Mouse (Mus musculus) kidney, embryonic 15.5 days (tissue): ENCODE measurements around the gene Prr5. TPM values are rescaled to one million over a fixed set of nuclear protein-coding genes. Genes with fewer than 3 reads are reported as not detected.

ENCODE experiments used
- ATAC-seq: fragments of 200-750 bp; cut with Nextera tagmentation; replicated peaks from 2 replicates; pipeline ENCODE4 v1.8.0; 2017; ENCODE audit warnings: moderate TSS enrichment; ENCODE audit not compliant: low FRiP score
- H3K27ac ChIP-seq: fragments of 300-500 bp; sonication (generic); 2 replicates; pipeline ENCODE4 v1.5.1; 2015; ENCODE audit warnings: mild to moderate bottlenecking, inconsistent platforms
- H3K27me3 ChIP-seq: fragments of 300-500 bp; sonication (generic); 2 replicates; pipeline ENCODE4 v1.6.1; 2015; ENCODE audit warnings: inconsistent platforms
- H3K36me3 ChIP-seq: fragments of 300-500 bp; sonication (generic); 2 replicates; pipeline ENCODE4 v1.6.1; 2015; ENCODE audit warnings: inconsistent platforms
- H3K4me1 ChIP-seq: fragments of 300-500 bp; sonication (generic); 2 replicates; pipeline ENCODE4 v1.6.1; 2015; ENCODE audit warnings: inconsistent platforms
- H3K4me2 ChIP-seq: fragments of 300-500 bp; sonication (generic); 2 replicates; pipeline ENCODE4 v1.6.1; 2015; ENCODE audit warnings: moderate library complexity, mild to moderate bottlenecking, inconsistent platforms
- H3K4me3 ChIP-seq: fragments of 300-500 bp; sonication (generic); replicated peaks from 2 replicates; pipeline ENCODE4 v1.5.1; 2015; ENCODE audit warnings: mild to moderate bottlenecking, inconsistent platforms
- H3K9ac ChIP-seq: fragments of 300-500 bp; sonication (generic); 2 replicates; pipeline ENCODE4 v1.6.1; 2015; ENCODE audit warnings: mild to moderate bottlenecking, inconsistent platforms
- H3K9me3 ChIP-seq: fragments of 300-500 bp; sonication (generic); replicated peaks from 2 replicates; pipeline ENCODE4 v1.6.1; 2016; ENCODE audit warnings: inconsistent platforms
- WGBS: fragments of 180-500 bp; shearing (Covaris S2); methylation state at CpG from one replicate; pipeline ENCODE4 v1.1.7; 2015; ENCODE audit warnings: mixed read lengths; 5-methylcytosine and 5-hydroxymethylcytosine counted together
- polyA plus RNA-seq: library from polyadenylated mRNA; unstranded; fragments of >200 nt; fragmentation: Nextera tagmentation; extraction: Ambion mirVana; gene quantifications from 2 replicates; pipeline ENCODE4 v1.2.1, GENCODE M21; 2015

Prr5 gene
- polyA plus RNA-seq, 1 experiment from 2014 or later: 46.8 TPM

DNA sequence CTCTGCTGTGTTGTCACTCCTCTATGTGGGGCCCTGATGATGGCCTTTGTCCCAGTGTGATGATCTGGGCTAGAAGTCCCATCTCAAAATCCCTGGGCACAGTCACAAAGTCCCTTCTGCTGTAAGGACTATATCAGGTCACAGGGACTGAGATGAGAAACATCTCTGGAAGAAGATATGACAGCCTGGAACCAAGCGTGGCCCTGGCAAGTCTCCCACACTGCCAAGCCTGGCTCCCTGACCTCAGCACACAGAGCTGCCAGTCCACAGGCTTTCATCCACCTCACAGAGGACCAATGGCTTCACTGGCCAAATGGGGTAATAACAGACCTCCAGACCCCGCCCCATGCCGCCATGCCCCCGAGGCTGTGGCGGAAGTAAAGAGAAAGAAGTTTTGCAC, 10.8 kb upstream of the Prr5 start:
- Histone ChIP-seq H3K9me3 (no peaks in the 10 kb centered on the region), H3K4me2 (no peak overlapping the region), H3K27ac (no peak overlapping the region), H3K4me3 (no peak overlapping the region), H3K36me3 (no peaks in the 10 kb centered on the region), H3K4me1 (peaks cover 30% of the 10 kb centered on the region), H3K27me3 (peaks cover 2% of the 10 kb centered on the region; the same call in 1 of the 2 replicates), H3K9ac (no peak overlapping the region)
- 66% methylated on average over 5 of the region's 5 CpGs for WGBS
- no peak for ATAC-seq

DNA sequence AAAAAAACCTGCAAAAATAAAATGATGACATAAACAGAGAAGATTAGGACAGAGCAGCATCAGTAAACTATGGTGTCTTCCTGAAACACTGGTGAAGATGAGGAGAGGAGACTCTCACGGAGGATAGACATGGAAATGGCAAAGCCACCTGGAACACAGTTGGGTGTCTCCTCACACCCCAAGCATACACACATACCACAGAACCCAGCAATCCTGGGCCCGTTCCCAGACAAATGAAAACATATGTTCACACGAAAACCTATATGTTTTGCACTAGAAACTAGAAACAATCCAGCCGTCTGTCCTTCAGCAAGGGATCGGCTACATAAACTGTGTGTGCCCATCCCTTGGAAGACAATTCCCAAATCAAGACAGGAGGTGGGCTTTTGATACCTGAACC, 9.6 kb upstream of the Prr5 start:
- Histone ChIP-seq H3K36me3 (no peaks in the 10 kb centered on the region), H3K9me3 (no peaks in the 10 kb centered on the region), H3K27me3 (peaks cover 8% of the 10 kb centered on the region; the same call in 1 of the 2 replicates), H3K4me2 (no peak overlapping the region), H3K4me3 (no peak overlapping the region), H3K4me1 (peaks cover 28% of the 10 kb centered on the region), H3K9ac (no peak overlapping the region), H3K27ac (no peak overlapping the region)
- WGBS: 81% methylated on average over 5 of the region's 5 CpGs
- ATAC-seq: no peak

DNA sequence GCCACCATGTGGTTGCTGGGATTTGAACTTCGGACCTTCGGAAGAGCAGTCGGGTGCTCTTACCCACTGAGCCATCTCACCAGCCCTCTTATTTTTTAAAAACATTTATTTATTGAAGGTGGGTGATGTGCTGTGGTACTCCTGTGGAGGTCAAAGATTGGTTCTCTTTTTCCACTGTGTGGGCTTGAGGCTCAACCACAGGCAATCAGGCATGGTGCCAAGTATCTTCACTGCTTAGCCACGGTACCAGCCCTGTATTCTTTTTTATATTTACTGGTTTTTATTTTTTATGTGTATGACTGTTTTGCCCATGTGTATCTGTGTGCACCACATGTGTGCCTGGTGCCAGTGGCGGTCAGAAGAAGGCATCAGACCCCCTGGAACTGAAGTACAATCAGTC, 8.1 kb upstream of the Prr5 start:
- Histone ChIP-seq H3K9me3 (no peaks in the 10 kb centered on the region), H3K4me3 (no peak overlapping the region), H3K9ac (no peak overlapping the region), H3K4me2 (no peak overlapping the region), H3K4me1 (peaks cover 23% of the 10 kb centered on the region), H3K27me3 (peaks cover 8% of the 10 kb centered on the region; the same call in 1 of the 2 replicates), H3K27ac (no peak overlapping the region), H3K36me3 (no peaks in the 10 kb centered on the region)
- WGBS: 91% methylated on average over 5 of the region's 5 CpGs
- no peak for ATAC-seq

DNA sequence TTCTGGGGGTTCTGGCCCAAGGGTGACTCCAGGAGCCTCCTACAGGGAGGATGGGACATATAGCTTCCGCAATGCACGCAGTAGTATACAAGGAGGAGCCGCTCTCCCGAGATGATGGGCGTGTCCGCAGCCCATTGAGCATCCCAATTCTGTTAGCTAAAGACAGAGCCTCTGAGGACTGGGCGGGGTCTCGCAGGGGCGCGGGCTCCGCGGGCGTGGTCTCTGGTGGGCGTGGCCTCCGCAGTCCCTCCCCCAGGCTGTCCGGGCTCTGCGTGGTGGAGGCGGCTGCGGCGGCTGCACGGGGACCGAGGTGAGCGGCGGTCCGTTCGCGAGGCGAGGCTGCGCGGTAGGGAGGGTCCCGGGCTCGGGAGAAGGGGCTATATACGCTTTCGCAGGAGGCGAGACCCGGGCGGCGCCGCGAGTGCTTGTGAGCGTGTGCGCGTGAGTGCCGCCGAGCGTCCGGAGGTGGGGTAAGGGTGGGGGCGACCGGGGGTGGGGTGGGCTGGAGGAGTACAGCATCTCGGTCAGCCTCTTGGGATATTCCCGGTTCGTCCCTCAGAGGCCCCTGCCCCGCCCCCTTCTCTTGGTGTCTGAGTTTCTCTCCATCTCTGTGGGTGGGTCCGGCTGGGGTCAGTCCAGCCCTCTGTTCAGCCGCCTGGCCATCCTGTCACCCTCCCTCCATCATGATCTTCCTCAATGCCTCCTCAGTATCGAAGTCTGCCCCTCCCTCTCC, 6.3 kb upstream of the Prr5 start:
- H3K4me1 ChIP-seq: peaks cover 23% of the 10 kb centered on the region
- peak; percentile 78 for ATAC-seq
- 0 out of 2 replicates have a peak overlapping the region, but pooled peaks have one; percentile 41 for H3K27ac ChIP-seq
- H3K4me3 ChIP-seq: peak overlapping the region; percentile 65
- peaks cover 8% of the 10 kb centered on the region; the same call in 1 of the 2 replicates for H3K27me3 ChIP-seq
- no peaks in the 10 kb centered on the region for H3K36me3 ChIP-seq
- H3K4me2 ChIP-seq: peak overlapping the region; percentile 93
- WGBS: 1% methylated on average over 50 of the region's 56 CpGs
- no peaks in the 10 kb centered on the region for H3K9me3 ChIP-seq
- peak overlapping the region; percentile 51 for H3K9ac ChIP-seq

DNA sequence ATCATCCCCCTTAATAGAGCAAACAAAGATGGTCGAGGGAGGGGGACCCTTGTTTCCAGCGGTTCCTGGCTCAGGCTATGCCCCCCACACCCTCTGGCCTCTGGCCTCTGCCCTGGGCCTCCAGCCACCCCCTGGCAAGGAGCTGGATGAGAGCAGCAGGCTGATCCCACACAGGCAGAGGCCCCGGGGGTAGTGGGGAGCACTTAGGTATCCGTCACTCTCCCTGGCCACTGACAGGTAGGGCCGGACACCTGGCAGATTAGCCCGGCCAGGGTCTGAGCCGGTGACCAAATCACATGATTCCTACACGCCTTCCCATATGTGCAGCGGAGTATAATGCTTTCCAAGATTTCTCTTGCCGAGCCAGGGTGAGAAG, 5.7 kb upstream of the Prr5 start:
- peak overlapping the region; percentile 51; the same call in 1 of the 2 replicates for H3K9ac ChIP-seq
- WGBS: 53% methylated on average over 10 of the region's 10 CpGs
- no peak overlapping the region for H3K27ac ChIP-seq
- H3K4me3 ChIP-seq: peak overlapping the region; percentile 65
- peak; percentile 15; the same call in 1 of the 2 replicates for ATAC-seq
- peaks cover 24% of the 10 kb centered on the region for H3K4me1 ChIP-seq
- peaks cover 8% of the 10 kb centered on the region; the same call in 1 of the 2 replicates for H3K27me3 ChIP-seq
- no peaks in the 10 kb centered on the region for H3K36me3 ChIP-seq
- no peaks in the 10 kb centered on the region for H3K9me3 ChIP-seq
- H3K4me2 ChIP-seq: peak overlapping the region; percentile 93

DNA sequence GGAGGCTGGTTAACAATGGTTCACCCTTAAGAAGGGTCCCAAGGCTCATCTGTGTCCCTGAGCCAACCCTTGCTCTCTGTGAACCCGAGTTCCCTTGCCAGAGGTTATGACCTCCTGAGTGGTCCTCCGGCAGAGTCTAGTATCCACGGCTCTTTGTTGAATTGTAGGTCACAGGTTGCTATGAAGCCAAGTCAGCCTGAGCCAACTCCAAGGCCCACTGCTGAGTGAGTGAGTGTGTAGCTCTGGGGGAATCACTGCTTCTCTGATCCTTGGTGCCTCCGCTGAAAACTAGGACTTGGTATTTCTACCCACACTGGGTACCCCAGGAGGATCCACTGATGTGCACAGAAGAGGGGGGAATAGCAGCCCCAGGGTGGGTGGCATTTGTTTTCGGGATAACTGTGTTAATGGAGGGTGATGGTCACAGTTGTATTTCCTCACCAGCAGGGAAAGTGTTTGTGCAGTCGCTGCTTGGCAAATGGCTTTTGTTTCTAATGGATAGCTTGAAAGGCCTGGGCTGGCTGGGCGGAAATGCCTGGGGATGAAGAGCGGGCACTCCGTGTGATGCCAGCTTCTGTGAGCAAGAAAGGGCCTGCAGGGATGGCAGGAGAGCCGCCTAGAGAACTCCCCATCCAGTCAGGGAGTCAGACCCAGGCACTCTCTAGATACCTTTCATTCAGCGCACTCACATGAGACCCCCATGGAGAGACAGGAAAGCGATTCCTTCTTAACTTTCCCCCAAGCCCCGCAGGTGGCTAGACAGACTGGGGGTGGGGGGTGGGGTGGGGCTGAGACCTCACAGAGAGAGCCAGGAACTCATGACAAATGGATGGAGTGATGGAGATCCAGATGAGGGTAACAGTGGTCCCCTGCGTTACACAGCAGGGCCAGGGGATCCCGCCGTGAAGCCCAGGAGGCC, 4.6 kb upstream of the Prr5 start:
- Histone ChIP-seq H3K4me2 (no peak overlapping the region), H3K9ac (no peak overlapping the region), H3K4me1 (peaks cover 33% of the 10 kb centered on the region), H3K27me3 (peaks cover 8% of the 10 kb centered on the region; the same call in 1 of the 2 replicates), H3K9me3 (no peaks in the 10 kb centered on the region), H3K4me3 (no peak overlapping the region), H3K27ac (no peak overlapping the region), H3K36me3 (no peaks in the 10 kb centered on the region)
- no peak for ATAC-seq
- WGBS: 44% methylated on average over 16 of the region's 16 CpGs

DNA sequence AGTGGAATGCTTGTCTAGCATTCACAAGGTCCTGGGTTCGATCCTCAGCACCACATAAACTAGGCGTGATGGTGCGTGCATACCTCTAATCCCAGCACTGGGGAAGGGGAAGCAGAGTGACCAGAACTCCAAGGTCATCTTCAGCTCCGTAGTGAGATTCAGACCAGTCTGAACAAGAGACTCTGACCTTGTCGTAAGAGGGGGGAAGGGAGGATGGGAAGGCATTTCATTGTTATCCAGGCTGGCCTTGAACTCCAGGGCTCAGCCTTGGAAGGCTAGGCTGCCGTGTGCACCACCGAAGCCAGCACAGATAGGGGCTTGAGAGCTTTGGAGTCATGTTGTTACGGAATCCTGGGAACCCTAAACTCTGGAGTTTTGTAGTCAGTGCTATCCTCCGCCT, 3.8 kb upstream of the Prr5 start:
- Histone ChIP-seq H3K4me3 (no peak overlapping the region), H3K27me3 (peaks cover 8% of the 10 kb centered on the region; the same call in 1 of the 2 replicates), H3K36me3 (no peaks in the 10 kb centered on the region), H3K27ac (no peak overlapping the region), H3K9ac (no peak overlapping the region), H3K9me3 (no peaks in the 10 kb centered on the region), H3K4me2 (no peak overlapping the region), H3K4me1 (peaks cover 39% of the 10 kb centered on the region)
- no peak for ATAC-seq
- 68% methylated on average over 9 of the region's 9 CpGs for WGBS

DNA sequence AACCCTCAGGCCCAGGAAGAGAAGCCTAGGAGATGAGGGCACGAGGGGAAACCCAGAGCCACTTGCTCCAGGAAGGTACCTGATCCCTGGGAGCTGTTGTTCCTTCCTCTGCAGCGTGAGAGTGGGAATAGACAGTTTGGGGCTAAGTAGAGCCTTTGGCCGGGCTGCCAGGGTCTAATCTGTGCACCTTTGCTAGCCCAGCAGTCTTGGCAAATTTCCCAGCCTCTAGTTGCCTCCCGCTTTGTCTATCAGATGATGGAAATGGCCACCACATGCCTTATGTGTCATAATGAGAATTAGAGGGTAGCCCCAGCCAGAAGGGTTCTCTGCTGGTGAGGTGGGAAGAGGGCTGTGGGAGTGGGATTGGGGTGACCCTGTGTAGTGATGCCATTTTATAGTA, 3.4 kb upstream of the Prr5 start:
- Histone ChIP-seq H3K9me3 (no peaks in the 10 kb centered on the region), H3K27ac (no peak overlapping the region), H3K4me1 (peaks cover 39% of the 10 kb centered on the region), H3K36me3 (no peaks in the 10 kb centered on the region), H3K27me3 (peaks cover 8% of the 10 kb centered on the region; the same call in 1 of the 2 replicates), H3K9ac (no peak overlapping the region), H3K4me2 (no peak overlapping the region), H3K4me3 (no peak overlapping the region)
- 59% methylated on average over 4 of the region's 4 CpGs for WGBS
- ATAC-seq: no peak

DNA sequence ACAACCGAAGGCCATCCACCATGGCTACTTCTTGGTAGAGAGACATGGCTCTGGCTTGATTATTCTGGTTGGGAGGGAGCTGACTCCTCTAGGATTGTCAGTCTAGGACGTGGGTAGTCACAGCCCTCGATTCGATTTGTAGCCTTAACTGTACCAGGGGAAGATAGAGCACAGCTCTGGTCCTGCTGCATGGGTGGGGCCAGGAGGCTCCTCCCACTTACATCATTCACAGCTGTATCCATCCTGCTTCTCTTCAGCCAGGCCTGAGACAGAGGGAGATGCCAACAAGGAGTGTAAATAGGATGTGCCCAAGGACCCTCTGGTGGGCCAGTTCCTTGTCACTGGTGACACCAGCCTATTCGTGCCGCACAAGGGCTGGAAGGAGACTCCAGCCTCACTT, 1.8 kb upstream of the Prr5 start:
- peaks cover 8% of the 10 kb centered on the region; the same call in 1 of the 2 replicates for H3K27me3 ChIP-seq
- ATAC-seq: no peak
- WGBS: 74% methylated on average over 6 of the region's 6 CpGs
- H3K4me2 ChIP-seq: no peak overlapping the region
- H3K9me3 ChIP-seq: no peaks in the 10 kb centered on the region
- H3K36me3 ChIP-seq: no peaks in the 10 kb centered on the region
- H3K27ac ChIP-seq: no peak overlapping the region
- no peak overlapping the region for H3K9ac ChIP-seq
- H3K4me3 ChIP-seq: no peak overlapping the region
- H3K4me1 ChIP-seq: peaks cover 43% of the 10 kb centered on the region

DNA sequence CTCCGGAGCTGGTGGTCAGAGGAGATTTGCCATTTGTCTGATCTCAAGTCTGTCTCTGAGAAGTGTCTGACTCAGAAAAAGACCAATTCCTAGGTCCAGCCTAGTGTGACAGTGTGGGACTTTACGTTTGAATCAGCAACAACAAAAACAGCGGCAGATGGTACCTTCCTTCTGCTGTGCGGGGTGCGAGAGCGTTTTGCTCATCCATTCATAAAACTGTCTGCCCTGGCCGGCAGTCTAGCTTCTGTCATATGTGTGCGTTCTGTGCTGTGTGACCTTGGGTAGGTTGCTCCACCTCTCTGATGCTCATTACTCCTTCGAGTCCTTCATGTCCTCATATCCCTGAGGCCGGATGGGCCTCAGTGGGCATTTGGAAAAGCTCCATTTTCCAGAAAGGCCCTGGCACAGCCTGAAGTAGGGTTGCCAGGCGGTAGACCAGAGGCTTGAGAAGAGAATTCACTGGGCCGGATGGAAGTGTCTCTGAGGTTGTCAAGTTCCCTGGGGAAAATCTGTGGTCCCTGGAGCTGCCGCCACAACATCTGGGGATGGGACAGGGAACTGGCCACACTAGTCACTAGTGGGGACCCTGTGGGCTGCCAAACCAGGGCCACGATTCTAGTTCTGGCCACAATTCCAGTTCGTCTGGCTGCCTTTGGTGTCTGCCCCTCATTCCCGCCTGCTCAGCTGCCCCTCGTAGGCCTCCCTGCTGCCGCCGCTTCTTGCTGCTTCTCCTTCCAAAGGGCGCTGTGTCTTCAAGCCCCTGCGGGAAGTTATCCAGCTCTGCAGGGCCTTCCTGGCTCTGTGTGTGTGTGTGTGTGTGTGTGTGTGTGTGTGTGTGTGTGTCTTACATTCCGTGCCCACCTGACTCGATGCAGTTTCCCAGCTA, 594 bp downstream of the Prr5 start:
- 82% methylated on average over 23 of the region's 23 CpGs for WGBS
- Histone ChIP-seq H3K4me1 (peaks cover 31% of the 10 kb centered on the region), H3K4me2 (no peak overlapping the region), H3K4me3 (no peak overlapping the region), H3K27ac (0 out of 2 replicates have a peak overlapping the region, but pooled peaks have one; percentile 25), H3K9me3 (no peaks in the 10 kb centered on the region), H3K36me3 (no peaks in the 10 kb centered on the region), H3K9ac (no peak overlapping the region), H3K27me3 (no peaks in the 10 kb centered on the region)
- ATAC-seq: no peak

DNA sequence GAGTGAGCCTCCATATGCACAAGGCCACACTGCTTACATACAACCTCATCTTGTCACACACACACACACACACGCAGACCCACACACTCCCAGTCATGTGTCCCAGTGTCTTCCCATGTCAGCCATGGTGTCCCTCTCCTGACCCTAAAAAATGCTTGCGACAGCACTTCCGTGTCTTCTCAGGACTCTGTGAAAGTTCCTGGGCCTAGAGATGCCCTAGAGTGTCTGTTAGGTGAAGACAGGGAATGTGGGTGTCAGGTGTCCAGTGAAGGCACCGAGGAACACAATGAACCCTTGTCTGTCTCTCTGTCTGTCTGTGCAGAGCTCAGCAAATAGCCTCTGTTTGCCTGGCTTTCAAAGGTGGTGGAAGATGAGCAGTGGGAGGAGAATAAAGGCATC, 1.2 kb downstream of the Prr5 start:
- no peak overlapping the region for H3K4me3 ChIP-seq
- no peak overlapping the region for H3K4me2 ChIP-seq
- no peaks in the 10 kb centered on the region for H3K27me3 ChIP-seq
- no peak overlapping the region for H3K9ac ChIP-seq
- no peak for ATAC-seq
- H3K27ac ChIP-seq: no peak overlapping the region
- H3K9me3 ChIP-seq: no peaks in the 10 kb centered on the region
- H3K36me3 ChIP-seq: no peaks in the 10 kb centered on the region
- peaks cover 36% of the 10 kb centered on the region for H3K4me1 ChIP-seq
- WGBS: 84% methylated on average over 4 of the region's 4 CpGs
